Mouse (Mus musculus) hindbrain, embryonic 12.5 days (tissue): ENCODE results near the gene Asb1. TPM values are rescaled to one million over a fixed set of nuclear protein-coding genes. Genes with fewer than 3 reads are reported as not detected.

ENCODE experiments used
- ATAC-seq: fragments of 200-750 bp; cut with Nextera tagmentation; 2 replicates; pipeline ENCODE4 v1.8.0; 2017; ENCODE audit warnings: moderate TSS enrichment; ENCODE audit not compliant: low FRiP score
- H3K27ac ChIP-seq: fragments of 300-500 bp; sonication (generic); 2 replicates; pipeline ENCODE4 v1.5.1; 2016; ENCODE audit warnings: mild to moderate bottlenecking
- H3K27me3 ChIP-seq: fragments of 300-500 bp; sonication (generic); 2 replicates; pipeline ENCODE4 v1.6.1; 2016; ENCODE audit warnings: mild to moderate bottlenecking
- H3K36me3 ChIP-seq: fragments of 300-500 bp; sonication (generic); 2 replicates; pipeline ENCODE4 v1.6.1; 2016; ENCODE audit warnings: mild to moderate bottlenecking
- H3K4me1 ChIP-seq: fragments of 300-500 bp; sonication (generic); 2 replicates; pipeline ENCODE4 v1.6.1; 2016
- H3K4me2 ChIP-seq: fragments of 300-500 bp; sonication (generic); replicated peaks from 2 replicates; pipeline ENCODE4 v1.6.1; 2016; ENCODE audit warnings: mild to moderate bottlenecking
- H3K4me3 ChIP-seq: fragments of 300-500 bp; sonication (generic); 2 replicates; pipeline ENCODE4 v1.5.1; 2016; ENCODE audit warnings: mild to moderate bottlenecking
- H3K9ac ChIP-seq: fragments of 300-500 bp; sonication (generic); 2 replicates; pipeline ENCODE4 v1.6.1; 2016; ENCODE audit warnings: mild to moderate bottlenecking, moderate library complexity
- H3K9me3 ChIP-seq: fragments of 300-500 bp; sonication (generic); replicated peaks from 2 replicates; pipeline ENCODE4 v1.6.1; 2016; ENCODE audit warnings: mild to moderate bottlenecking
- WGBS: fragments of 180-500 bp; shearing (Covaris S2); methylation state at CpG from one replicate; pipeline ENCODE4 v1.1.7; 2016; 5-methylcytosine and 5-hydroxymethylcytosine counted together
- polyA plus RNA-seq: library from polyadenylated mRNA; unstranded; fragments of >200 nt; fragmentation: Nextera tagmentation; extraction: Ambion mirVana; gene quantifications from 2 replicates; pipeline ENCODE4 v1.2.1, GENCODE M21; 2016

Asb1 gene
- polyA plus RNA-seq, 1 experiment from 2014 or later: 14.8 TPM

GRCm38 (mm10) chr1:91589738-91590137, 49.4 kb downstream of the Asb1 start:
- 73% methylated on average over 6 of the region's 6 CpGs for whole genome bisulfite sequencing
- no peak overlapping the region for H3K4me3 ChIP-seq
- no peaks in the 10 kb centered on the region for H3K36me3 ChIP-seq
- H3K27ac ChIP-seq: no peak overlapping the region
- H3K4me2 ChIP-seq: no peak overlapping the region
- H3K4me1 ChIP-seq: no peaks in the 10 kb centered on the region
- H3K27me3 ChIP-seq: no peaks in the 10 kb centered on the region
- no peak overlapping the region for H3K9ac ChIP-seq
- no peak for ATAC-seq
- peaks cover 2% of the 10 kb centered on the region; the same call in 1 of the 2 replicates for H3K9me3 ChIP-seq

- Histone ChIP-seq H3K27ac (no peak overlapping the region), H3K4me1 (peaks cover 3% of the 10 kb centered on the region; the same call in 1 of the 2 replicates), H3K9me3 (peaks cover 5% of the 10 kb centered on the region; the same call in 1 of the 2 replicates), H3K36me3 (no peaks in the 10 kb centered on the region), H3K4me3 (no peak overlapping the region), H3K27me3 (no peaks in the 10 kb centered on the region; the same call in 1 of the 2 replicates), H3K4me2 (no peak overlapping the region), H3K9ac (no peak overlapping the region)
- no peak for ATAC-seq
- 81% methylated on average over 9 of the region's 9 CpGs for WGBS
These were observed 55.2 kb downstream of the Asb1 start for GRCm38 (mm10) chr1:91595521-91596020.

- H3K4me1 ChIP-seq: peaks cover 12% of the 10 kb centered on the region
- no peak overlapping the region for H3K27ac ChIP-seq
- ATAC-seq: no peak
- H3K4me2 ChIP-seq: no peak overlapping the region
- no peaks in the 10 kb centered on the region for H3K36me3 ChIP-seq
- WGBS: 92% methylated on average over 5 of the region's 5 CpGs
- no peak overlapping the region for H3K4me3 ChIP-seq
- H3K27me3 ChIP-seq: no peaks in the 10 kb centered on the region; the same call in 1 of the 2 replicates
- no peak overlapping the region for H3K9ac ChIP-seq
- H3K9me3 ChIP-seq: 0 out of 2 replicates have a peak, but pooled peaks cover 5% of the 10 kb centered on the region
These were observed 57.3 kb downstream of the Asb1 start for GRCm38 (mm10) chr1:91597611-91598010.

- no peaks in the 10 kb centered on the region for H3K36me3 ChIP-seq
- WGBS: 30% methylated on average over 9 of the region's 9 CpGs
- no peaks in the 10 kb centered on the region for H3K9me3 ChIP-seq
- no peaks in the 10 kb centered on the region; the same call in 1 of the 2 replicates for H3K27me3 ChIP-seq
- no peak overlapping the region for H3K4me3 ChIP-seq
- no peak overlapping the region for H3K4me2 ChIP-seq
- H3K27ac ChIP-seq: 0 out of 2 replicates have a peak overlapping the region, but pooled peaks have one; percentile 0
- H3K4me1 ChIP-seq: peaks cover 14% of the 10 kb centered on the region
- peak; percentile 82 for ATAC-seq
- no peak overlapping the region for H3K9ac ChIP-seq
These were observed 60.5 kb downstream of the Asb1 start for GRCm38 (mm10) chr1:91600671-91601361.

- Histone ChIP-seq H3K4me3 (no peak overlapping the region), H3K36me3 (no peaks in the 10 kb centered on the region), H3K27ac (no peak overlapping the region), H3K4me2 (no peak overlapping the region), H3K4me1 (peaks cover 21% of the 10 kb centered on the region), H3K9me3 (no peaks in the 10 kb centered on the region), H3K27me3 (no peaks in the 10 kb centered on the region; the same call in 1 of the 2 replicates), H3K9ac (no peak overlapping the region)
- WGBS: 85% methylated on average over 2 of the region's 2 CpGs
- peak; percentile 46 for ATAC-seq
These were observed 61.2 kb downstream of the Asb1 start for GRCm38 (mm10) chr1:91601362-91602096.

GRCm38 (mm10) chr1:91605632-91606031, 65.3 kb downstream of the Asb1 start:
- no peak overlapping the region for H3K27ac ChIP-seq
- H3K4me2 ChIP-seq: no peak overlapping the region
- H3K4me1 ChIP-seq: peaks cover 17% of the 10 kb centered on the region
- WGBS: 59% methylated on average over 14 of the region's 14 CpGs
- H3K9me3 ChIP-seq: no peaks in the 10 kb centered on the region
- no peaks in the 10 kb centered on the region for H3K27me3 ChIP-seq
- no peak overlapping the region for H3K9ac ChIP-seq
- no peaks in the 10 kb centered on the region for H3K36me3 ChIP-seq
- H3K4me3 ChIP-seq: no peak overlapping the region
- ATAC-seq: no peak

- peaks cover 9% of the 10 kb centered on the region; the same call in 1 of the 2 replicates for H3K4me1 ChIP-seq
- H3K9me3 ChIP-seq: no peaks in the 10 kb centered on the region
- WGBS: 92% methylated on average over 7 of the region's 7 CpGs
- no peak overlapping the region for H3K4me2 ChIP-seq
- H3K27ac ChIP-seq: no peak overlapping the region
- H3K27me3 ChIP-seq: no peaks in the 10 kb centered on the region
- ATAC-seq: no peak
- no peaks in the 10 kb centered on the region for H3K36me3 ChIP-seq
- H3K4me3 ChIP-seq: no peak overlapping the region
- no peak overlapping the region for H3K9ac ChIP-seq
These were observed 66.4 kb downstream of the Asb1 start for GRCm38 (mm10) chr1:91606701-91607100.

- no peak overlapping the region for H3K27ac ChIP-seq
- no peak for ATAC-seq
- no peaks in the 10 kb centered on the region for H3K9me3 ChIP-seq
- peaks cover 9% of the 10 kb centered on the region; the same call in 1 of the 2 replicates for H3K4me1 ChIP-seq
- 85% methylated on average over 6 of the region's 6 CpGs for WGBS
- H3K9ac ChIP-seq: no peak overlapping the region
- no peaks in the 10 kb centered on the region for H3K36me3 ChIP-seq
- no peak overlapping the region for H3K4me3 ChIP-seq
- no peaks in the 10 kb centered on the region for H3K27me3 ChIP-seq
- no peak overlapping the region for H3K4me2 ChIP-seq
These were observed 66.8 kb downstream of the Asb1 start for GRCm38 (mm10) chr1:91607141-91607540.

Other genes starting within 250 kb of the Asb1 start
- gene Scly, start 242.2 kb upstream of the Asb1 start, polyA plus RNA-seq: 13.1 and 14.0 TPM in 2 replicates
- gene Espnl, start 218.5 kb upstream of the Asb1 start, polyA plus RNA-seq: 0.17 and 0.18 TPM in 2 replicates
- 0.41 and 0.59 TPM in 2 replicates for gene Klhl30, start 189.5 kb upstream of the Asb1 start, polyA plus RNA-seq
- gene Erfe, start 174.1 kb upstream of the Asb1 start, polyA plus RNA-seq: 0.49 and 0.90 TPM in 2 replicates
- gene Ilkap, start 141.7 kb upstream of the Asb1 start, polyA plus RNA-seq: 147 and 148 TPM in 2 replicates
- 274 and 304 TPM in 2 replicates for gene Hes6, start 126.5 kb upstream of the Asb1 start, polyA plus RNA-seq
- 3.6 and 3.8 TPM in 2 replicates for gene Per2, start 81.2 kb upstream of the Asb1 start, polyA plus RNA-seq
- 12.9 and 13.0 TPM in 2 replicates for gene Traf3ip1, start 45.9 kb upstream of the Asb1 start, polyA plus RNA-seq